Mouse (Mus musculus) hematopoietic stem cell, adult 5-6 weeks (primary cell): Measurements from ENCODE around the gene Pik3ip1. TPM values are rescaled to one million over a fixed set of nuclear protein-coding genes. Genes with fewer than 3 reads are reported as not detected.

ENCODE experiments used
- ATAC-seq, 2 experiments: fragments of 125-278 bp in 1 of 2; replicated peaks in 1 of 2; 2 replicates each; pipeline ENCODE4 v1.8.0; 2016 to 2017; ENCODE audit warnings: inconsistent platforms in 2 of 2, mild to moderate bottlenecking in 2 of 2, moderate number of reproducible peaks in 2 of 2, low read depth in 1 of 2, moderate TSS enrichment in 1 of 2; ENCODE audit not compliant: low FRiP score in 2 of 2, poor library complexity in 2 of 2, severe bottlenecking in 2 of 2, insufficient read depth in 1 of 2, low TSS enrichment in 1 of 2
- total RNA-seq: library from RNA; stranded (forward); fragments of 172-1452, 232-1000 nt; gene quantifications from 2 replicates; pipeline ENCODE4 v1.2.3, GENCODE M21; 2017

Pik3ip1 gene
- total RNA-seq, 1 experiment from 2014 or later, result 116 TPM

GRCm38 (mm10) chr11:3387482-3388196 lies 57.4 kb downstream of the Pik3ip1 start:
- no peak for ATAC-seq

DNA sequence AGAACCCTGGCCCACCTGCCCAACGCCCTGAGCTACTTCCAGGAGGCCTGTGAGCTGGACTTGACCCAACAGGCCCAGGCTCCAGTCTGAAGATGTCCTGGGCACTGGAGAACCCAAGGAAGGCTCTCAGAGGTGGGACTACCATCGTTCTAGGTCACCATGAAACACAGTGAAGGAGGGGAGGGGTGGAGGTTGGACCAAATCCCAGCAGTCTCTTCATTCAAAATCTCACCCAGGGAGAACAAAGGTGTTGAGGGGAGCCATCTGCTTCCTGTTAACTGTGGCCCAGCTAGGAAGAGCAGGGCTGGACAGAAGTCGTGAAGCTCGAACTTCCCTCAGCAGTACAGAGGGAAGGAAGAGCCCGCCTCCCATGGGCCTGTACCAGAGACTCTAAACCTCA lies 59.8 kb downstream of the Pik3ip1 start:
- ATAC-seq, result no peak

GRCm38 (mm10) chr11:3390789-3391188 lies 60.6 kb downstream of the Pik3ip1 start:
- ATAC-seq, result no peak

DNA sequence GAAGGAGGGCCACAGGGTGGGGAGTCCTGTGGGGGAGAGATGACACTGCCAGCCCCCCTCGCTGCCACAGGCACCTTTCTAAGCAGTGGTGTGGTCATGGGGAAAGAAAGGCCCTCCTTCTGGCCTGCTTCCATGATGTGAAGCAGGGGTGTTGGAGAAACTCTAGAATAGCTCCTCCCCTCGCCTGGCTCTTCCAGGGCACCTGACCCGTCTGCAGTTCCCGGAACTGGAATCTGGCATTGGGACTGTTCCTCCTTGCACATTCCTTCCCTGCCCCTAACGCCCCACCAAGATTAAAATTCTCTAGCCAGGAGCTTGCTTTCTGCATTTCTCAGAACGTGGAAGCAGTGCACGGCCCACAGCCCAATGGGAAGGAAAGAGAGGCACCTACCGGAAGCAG lies 62.3 kb downstream of the Pik3ip1 start:
- no peak for ATAC-seq

Other genes starting within 250 kb of the Pik3ip1 start
- gene Sfi1, start 136.9 kb upstream of the Pik3ip1 start, total RNA-seq, result 26.0 and 40.1 TPM in 2 replicates
- gene Eif4enif1, start 128.0 kb upstream of the Pik3ip1 start, total RNA-seq, result 43.4 and 54.7 TPM in 2 replicates
- 143 and 247 TPM in 2 replicates for gene Drg1, start 64.0 kb upstream of the Pik3ip1 start, total RNA-seq
- 81.0 and 84.7 TPM in 2 replicates for gene Patz1, start 41.5 kb upstream of the Pik3ip1 start, total RNA-seq
- gene Limk2, start 78.8 kb downstream of the Pik3ip1 start, total RNA-seq, result 18.0 and 23.7 TPM in 2 replicates
- 10.9 and 15.6 TPM in 2 replicates for gene Rnf185, start 122.0 kb downstream of the Pik3ip1 start, total RNA-seq
- gene Pla2g3, start 157.9 kb downstream of the Pik3ip1 start, total RNA-seq, result not detected in 2 replicates
- 0.19 TPM in 1 of 2 replicates, not detected in the other for gene Inpp5j, start 174.4 kb downstream of the Pik3ip1 start, total RNA-seq
- gene Selenom, start 184.3 kb downstream of the Pik3ip1 start, total RNA-seq, result 4.8 and 7.6 TPM in 2 replicates
- 6.9 and 9.8 TPM in 2 replicates for gene Smtn, start 210.2 kb downstream of the Pik3ip1 start, total RNA-seq